Mouse (Mus musculus): Measurements from ENCODE around the gene Ceacam16. TPM values are rescaled to one million over a fixed set of nuclear protein-coding genes. Genes with fewer than 3 reads are reported as not detected.

The Ceacam16 gene
- 3.0 and 3.9 TPM in 2 replicates for total RNA-seq (2023)

GRCm38 (mm10) chr7:19861199-19861598, at the start of gene Ceacam16:
TSS of gene Ceacam16 (minus strand) at chr7:19861299.

DNA sequence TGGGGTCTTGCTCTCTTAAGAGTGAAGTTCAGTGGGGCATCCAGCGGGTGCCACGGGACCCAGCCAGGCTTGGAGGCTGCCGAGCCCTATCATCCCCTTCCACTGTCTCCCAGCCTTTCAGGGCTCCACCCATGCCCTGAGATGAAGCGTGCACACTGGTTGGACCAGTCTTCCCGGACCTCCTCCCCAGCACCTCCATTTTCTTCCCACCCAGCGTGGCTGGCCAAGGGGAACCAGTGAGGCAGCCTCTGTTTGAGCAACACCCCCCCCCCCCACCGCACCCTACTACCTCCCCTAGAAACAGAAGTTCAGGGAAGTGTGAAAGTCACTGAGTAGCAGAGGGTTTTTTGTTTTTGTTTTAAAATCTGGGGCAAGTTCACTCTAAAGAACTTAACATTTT, 26.8 kb upstream of the Ceacam16 start, which contains the start of gene Ceacam19:
Gene Ceacam19 (minus strand): TSS at position 117 of the 400 bp plus-strand sequence.

GRCm38 (mm10) chr7:19851858-19852570, 9.1 kb downstream of the Ceacam16 start, which contains the start of gene Gm19345:
TSS of gene Gm19345 (plus strand) at chr7:19852003.

DNA sequence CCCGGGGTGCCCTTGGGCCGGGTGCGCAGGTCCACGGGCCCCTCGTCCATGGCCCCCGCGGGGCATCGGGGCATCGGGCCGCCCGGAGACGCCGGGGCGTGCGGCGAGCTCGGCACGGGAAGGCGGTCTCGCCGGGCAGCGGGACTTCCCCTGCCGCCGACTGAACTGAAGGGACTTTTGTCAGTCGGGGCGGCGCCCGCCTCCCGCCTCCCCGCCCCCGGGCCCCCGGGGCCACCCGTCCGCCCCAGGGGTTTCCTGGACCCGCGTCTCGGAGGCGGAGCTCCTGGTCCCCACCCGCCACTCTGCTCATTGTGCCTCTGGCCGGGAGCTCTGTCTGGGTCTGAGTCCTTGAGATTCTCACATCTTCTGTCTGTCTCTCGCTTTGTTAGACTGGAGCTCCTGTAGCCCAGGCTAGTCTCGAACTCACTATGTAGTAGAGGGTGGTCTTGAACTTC, 38.5 kb downstream of the Ceacam16 start, which contains the start of gene Bcl3:
Gene Bcl3 (minus strand): TSS at position 167 of the 455 bp plus-strand sequence.

Other genes starting within 250 kb of the Ceacam16 start
- gene Relb, start 231.9 kb downstream of the Ceacam16 start, total RNA-seq (2023), result 36.5 and 42.9 TPM in 2 replicates
- gene Clptm1, start 196.3 kb downstream of the Ceacam16 start, total RNA-seq (2023), result 48.4 and 60.5 TPM in 2 replicates
- gene Apoc2, start 183.4 kb downstream of the Ceacam16 start, total RNA-seq (2023), result 25.3 and 48.0 TPM in 2 replicates
- not detected in 2 replicates for gene Gm44805, start 179.9 kb downstream of the Ceacam16 start, total RNA-seq (2023)
- gene Apoc4, start 179.8 kb downstream of the Ceacam16 start, total RNA-seq (2023), result not detected in 2 replicates
- 2.2 TPM in 1 of 2 replicates, not detected in the other for gene Apoc1, start 168.6 kb downstream of the Ceacam16 start, total RNA-seq (2023)
- 21.5 and 32.6 TPM in 2 replicates for gene Apoe, start 162.1 kb downstream of the Ceacam16 start, total RNA-seq (2023)
- 20.8 and 22.1 TPM in 2 replicates for gene Tomm40, start 145.9 kb downstream of the Ceacam16 start, total RNA-seq (2023)
- 0.38 TPM in 1 of 2 replicates, not detected in the other for gene Nectin2, start 110.8 kb downstream of the Ceacam16 start, total RNA-seq (2023)
- gene Bcam, start 90.3 kb downstream of the Ceacam16 start, total RNA-seq (2023), result not detected in 2 replicates
- gene Cblc, start 64.5 kb downstream of the Ceacam16 start, total RNA-seq (2023), result 0.39 TPM in 1 of 2 replicates, not detected in the other
- gene Bcl3, start 38.5 kb downstream of the Ceacam16 start, total RNA-seq (2023), result 39.2 and 44.6 TPM in 2 replicates
- 0.47 TPM in 1 of 2 replicates, not detected in the other for gene Gm19345, start 9.3 kb downstream of the Ceacam16 start, total RNA-seq (2023)
- gene Ceacam19, start 26.7 kb upstream of the Ceacam16 start, total RNA-seq (2023), result 0.23 TPM in 1 of 2 replicates, not detected in the other
- gene Pvr, start 59.9 kb upstream of the Ceacam16 start, total RNA-seq (2023), result 6.7 and 9.0 TPM in 2 replicates
- not detected in 2 replicates for gene Igsf23, start 89.5 kb upstream of the Ceacam16 start, total RNA-seq (2023)
- gene Ceacam20, start 104.1 kb upstream of the Ceacam16 start, total RNA-seq (2023), result not detected in 2 replicates
- not detected in 2 replicates for gene Nlrp9b, start 130.2 kb upstream of the Ceacam16 start, total RNA-seq (2023)
- gene Vmn1r91, start 238.4 kb upstream of the Ceacam16 start, total RNA-seq (2023), result not detected in 2 replicates

All from neutrophil, adult 65 days (primary cell).